Mouse (Mus musculus): ENCODE data around the gene Tep1.
"Not testable (repeated sequence)": the region's sequence is repeated elsewhere in the genome, so short reads cannot be mapped to it uniquely, and the experiment has no call there.

Gene Tep1

DNA sequence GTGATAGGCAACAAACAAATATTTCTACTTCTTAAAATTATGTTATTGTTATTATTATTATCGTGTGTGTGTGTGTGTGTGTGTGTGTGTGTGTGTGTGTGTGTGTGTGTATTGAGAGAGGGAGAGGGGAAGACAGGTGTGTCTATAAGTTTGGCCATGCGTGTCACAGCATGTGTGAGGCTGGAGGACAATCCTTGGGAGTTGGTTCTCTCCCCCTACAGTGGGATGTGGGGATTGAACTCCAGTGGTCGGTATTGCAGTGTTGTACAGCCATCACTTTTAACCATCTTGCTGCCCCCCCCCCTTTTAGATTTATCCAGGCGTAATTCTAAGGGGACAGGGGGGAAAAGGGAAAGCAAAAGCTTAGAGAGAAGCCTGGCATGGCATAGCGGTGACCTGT, 1.7 kb downstream of the Tep1 start:
- DNase-seq (ENCODE audit: inconsistent age in 2 of 2, low spot score in 1 of 2) = no peak

DNA sequence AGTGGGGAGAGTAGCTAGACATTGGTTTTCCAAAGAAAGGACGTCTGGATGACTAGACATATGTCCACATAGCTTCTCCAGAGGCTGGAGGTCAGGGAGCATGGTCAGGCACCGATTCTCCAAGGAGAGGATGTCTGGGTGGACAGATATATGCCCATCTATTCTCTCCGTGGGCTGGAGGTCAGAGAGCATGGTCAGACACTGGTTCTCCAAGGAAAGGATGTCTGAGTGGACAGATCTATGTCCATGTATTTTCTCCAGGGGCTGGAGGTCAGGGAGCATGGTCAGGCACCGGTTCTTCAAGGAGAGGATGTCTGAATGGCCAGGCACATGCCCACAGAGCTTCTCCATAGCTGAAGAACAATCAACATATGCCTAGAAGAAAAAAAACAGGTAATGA, 2.1 kb downstream of the Tep1 start:
- DNase-seq (ENCODE audit: inconsistent age in 2 of 2, low spot score in 1 of 2) = no peak

DNA sequence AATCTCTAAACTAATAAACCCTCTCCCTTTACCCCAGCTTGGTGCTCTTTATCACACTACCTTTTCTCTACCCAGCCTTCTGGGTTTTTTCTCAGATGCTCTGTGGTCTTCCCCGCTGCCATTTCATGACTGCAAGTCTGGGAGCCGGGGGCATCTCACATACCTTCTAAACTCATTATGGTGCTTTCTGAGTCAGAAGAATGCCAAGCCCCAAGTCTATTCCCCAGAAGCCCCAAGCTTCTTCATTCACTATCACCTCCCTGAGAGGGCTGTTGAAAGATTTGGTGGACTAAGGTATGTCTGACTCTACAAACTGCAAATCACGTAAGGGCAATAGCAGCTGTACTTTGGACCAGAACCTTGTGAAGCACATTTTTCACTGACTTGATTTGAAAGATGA, 3.4 kb downstream of the Tep1 start:
- no peak for DNase-seq (ENCODE audit: inconsistent age in 2 of 2, low spot score in 1 of 2)

DNA sequence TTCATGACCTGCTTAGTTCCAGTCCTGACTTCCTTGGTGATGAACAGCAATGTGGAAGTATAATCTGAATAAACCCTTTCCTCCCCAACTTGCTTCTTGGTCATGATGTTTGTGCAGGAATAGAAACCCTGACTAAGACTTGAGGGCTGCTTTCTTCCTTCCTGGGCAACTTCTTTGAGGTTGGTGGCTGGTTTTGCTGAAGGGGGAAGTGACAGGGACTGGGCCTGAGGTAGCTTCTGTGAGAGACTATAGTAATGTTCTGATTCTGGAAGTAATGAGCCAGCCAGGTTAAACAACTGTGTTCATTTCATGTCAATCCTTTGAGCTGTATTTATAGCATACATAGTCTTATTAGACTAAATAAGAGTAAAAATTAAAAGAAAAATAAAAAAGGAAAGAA, 5.4 kb downstream of the Tep1 start:
- DNase-seq (ENCODE audit: inconsistent age in 2 of 2, low spot score in 1 of 2) = not testable (repeated sequence)

DNA sequence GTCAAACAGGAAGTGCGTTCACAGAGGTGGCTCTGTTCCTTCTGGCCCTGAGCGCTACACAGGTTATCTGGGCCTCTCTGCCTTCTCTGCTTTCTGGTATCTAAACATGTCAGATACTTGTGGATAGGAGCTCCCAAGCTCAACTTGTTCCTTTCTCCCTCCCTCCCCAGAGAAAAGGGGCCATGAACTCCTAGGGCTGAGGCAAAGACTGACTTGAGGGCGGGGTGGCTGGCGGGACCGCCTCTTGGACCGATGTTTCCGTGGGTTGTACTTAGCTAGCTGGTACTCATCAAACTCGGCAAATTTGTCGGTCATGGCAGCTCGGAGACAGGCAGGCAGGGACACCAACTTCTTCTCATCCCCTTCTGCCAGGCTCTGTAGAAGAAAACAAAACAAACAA, 7.7 kb downstream of the Tep1 start:
- no peak for DNase-seq (ENCODE audit: inconsistent age in 2 of 2, low spot score in 1 of 2)

DNA sequence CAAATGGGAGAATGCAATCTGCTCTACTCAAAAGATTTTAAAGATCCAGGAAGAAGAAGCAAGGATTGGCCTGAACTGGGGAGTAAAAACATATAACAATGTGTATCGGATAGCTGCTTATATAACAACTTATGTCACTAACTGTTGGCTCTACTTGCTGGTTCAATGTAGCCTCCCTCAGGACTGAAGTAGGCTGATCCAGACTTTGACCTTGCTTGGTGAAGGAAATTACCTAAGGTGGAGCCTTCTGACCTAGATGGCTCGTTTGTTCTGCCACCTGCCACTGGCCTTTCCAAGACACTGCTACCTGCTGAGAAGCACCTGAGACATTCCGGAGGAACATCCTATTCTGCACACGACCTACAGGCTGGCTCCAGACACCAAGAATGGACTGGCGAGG, 14.6 kb downstream of the Tep1 start:
- no peak for DNase-seq (ENCODE audit: inconsistent age in 2 of 2, low spot score in 1 of 2)

DNA sequence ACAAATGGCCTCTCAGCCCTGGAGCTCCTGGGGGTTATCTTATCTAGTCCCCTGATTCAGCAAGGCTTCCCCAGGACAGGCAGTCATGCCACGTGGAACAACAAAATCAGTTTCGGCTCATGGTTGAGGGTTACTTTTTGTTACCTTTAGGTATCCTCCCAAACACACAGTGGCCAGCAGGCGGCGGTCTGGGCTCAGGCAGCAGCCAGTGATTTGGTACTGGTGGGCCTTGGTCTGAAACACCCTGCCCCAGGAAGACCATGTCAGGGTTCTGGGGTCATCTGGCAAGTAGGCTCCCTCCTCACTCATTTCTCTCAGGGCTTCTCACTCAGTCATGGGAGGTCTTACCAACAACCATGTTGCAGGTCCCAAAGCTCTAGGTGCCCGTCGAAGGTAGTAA, 33.1 kb downstream of the Tep1 start:
- no peak for DNase-seq (ENCODE audit: inconsistent age in 2 of 2, low spot score in 1 of 2)

DNA sequence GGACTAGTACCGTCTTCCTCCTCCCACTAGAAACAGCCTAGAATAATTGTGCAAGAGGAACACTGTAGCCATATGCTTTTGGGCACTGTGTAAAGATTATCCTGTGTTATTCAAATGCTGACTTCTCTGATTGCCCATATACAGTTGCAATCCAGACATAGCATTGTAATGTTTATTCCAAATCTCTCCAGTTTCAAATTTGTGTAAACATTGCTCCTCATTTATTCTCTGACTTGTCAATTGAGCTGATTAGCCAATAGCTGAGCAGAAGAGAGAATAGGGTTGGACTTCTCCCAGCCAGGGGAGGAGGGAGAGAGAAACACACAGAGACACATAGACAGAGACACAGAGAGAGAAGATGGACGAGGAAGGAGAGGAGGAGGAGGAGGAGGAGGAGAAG, 35.9 kb downstream of the Tep1 start:
- no peak for DNase-seq (ENCODE audit: inconsistent age in 2 of 2, low spot score in 1 of 2)

DNA sequence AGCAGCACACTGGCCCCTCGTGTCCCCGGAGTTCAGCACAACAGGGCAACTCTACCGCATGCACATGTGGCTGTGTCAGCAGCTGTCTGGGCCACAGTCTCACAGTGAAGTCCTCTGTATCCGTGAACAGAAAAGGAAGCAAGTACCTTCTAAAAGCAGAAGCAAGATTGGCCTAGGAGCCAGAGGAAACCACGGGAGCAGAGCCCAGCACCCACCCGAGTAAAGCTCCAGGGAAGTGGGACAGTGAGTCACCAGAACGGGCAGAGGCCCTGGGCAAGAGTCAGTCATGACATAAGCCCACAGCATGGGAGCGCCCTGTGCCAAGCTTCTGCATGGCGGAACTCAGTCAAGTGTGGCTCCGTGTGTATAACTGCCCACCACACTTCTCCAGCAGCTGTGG, 36.4 kb downstream of the Tep1 start:
- peak; percentile 32 to 51 for DNase-seq (ENCODE audit: inconsistent age in 2 of 2, low spot score in 1 of 2)

DNA sequence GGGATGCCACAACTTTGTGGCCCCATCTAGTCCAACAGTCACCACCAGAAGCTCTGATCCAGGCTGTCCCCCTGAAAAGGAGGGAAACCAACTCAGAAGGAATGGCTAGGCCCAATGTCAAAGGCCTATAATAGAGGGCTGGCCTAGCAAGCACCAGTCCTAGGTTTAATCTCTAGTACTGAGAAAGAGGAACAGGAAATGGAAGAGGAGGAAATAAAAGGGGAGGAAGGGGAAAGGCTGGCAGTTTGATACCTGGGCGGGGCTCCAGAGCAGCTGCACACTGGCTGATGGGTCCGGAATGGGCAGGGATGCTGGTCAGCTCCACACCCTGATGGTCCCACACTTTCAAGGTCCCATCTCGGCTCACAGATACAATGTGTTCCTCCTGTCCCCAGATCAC, 40.5 kb downstream of the Tep1 start:
- DNase-seq (ENCODE audit: inconsistent age in 2 of 2, low spot score in 1 of 2) = no peak

DNA sequence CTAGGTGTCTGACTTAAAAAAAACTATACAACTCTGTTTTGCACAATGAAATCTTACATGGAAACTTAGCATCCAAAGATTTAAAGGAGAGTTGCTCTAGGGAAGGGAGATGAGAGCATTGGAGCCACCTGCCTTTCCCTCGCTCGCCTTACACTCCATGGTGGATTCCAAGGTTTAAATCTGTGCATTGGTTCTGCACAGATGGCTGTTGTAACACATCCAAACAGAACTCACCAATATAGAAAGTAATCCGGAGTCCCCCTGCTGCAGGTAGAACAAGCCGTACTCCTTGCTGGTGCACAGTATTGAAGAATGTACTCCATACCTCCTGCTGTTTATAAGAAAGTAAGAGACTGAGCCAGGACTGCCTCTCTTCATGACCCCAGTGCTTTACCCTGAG, 43.8 kb downstream of the Tep1 start:
- DNase-seq (ENCODE audit: inconsistent age in 2 of 2, low spot score in 1 of 2) = no peak

DNA sequence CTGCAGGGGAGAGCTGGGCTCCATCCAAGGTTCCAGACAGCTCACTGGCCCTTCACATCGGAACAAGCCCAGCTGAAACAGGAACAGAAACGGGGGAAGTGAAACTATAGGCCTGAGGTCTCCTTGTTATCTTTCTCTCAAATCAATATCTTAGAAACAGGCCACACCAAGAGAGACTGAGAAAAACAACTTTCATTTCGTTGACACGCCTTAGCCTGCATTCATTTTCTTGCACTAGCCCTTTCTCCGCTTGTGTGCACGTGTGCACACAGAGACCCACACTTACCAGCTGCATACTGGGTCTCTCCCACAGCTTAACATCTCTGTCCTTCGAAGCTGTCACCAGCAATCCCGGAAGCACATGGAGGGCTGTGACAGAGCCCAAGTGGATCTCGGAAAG, 46.1 kb downstream of the Tep1 start:
- DNase-seq (ENCODE audit: inconsistent age in 2 of 2, low spot score in 1 of 2) = no peak

DNA sequence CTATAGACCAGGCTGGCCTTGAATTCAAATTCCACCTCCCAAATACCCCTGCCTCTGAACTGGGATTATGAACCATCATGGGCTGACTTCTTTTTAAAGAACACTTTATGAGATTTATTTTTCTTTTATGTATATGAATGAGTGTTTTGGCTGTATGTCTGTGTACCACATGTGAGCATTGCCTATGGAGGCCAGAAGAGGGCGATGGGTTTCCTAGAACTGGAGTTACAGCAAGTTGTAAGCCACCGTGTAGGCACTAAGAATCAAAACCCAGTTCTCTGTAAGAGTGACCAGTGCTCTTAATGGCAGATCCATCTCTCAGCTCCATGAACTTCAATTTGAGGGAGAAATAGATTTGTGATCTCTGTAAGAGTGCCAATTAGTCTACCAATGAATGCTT, 47.1 kb downstream of the Tep1 start:
- DNase-seq (ENCODE audit: inconsistent age in 2 of 2, low spot score in 1 of 2) = no peak

DNA sequence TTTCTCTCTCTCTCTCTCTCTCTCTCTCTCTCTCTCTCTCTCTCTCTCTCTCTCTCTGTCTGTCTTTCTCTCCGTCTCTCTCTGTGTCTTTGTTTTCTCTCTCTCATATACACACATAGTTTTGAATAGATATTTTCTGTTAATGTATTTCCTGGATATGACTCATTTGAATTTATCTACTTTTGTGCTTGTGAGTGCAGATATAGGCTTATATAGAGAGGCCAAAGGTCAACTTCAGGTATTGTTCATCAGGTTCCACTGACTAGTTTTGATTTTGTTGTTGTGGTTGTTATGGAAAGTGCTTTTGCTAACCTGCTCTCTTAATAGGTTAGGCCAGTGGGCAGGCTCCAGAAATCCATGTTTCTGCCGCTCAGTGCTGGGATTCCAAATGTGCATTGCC, 57.3 kb downstream of the Tep1 start:
- DNase-seq (ENCODE audit: inconsistent age in 2 of 2, low spot score in 1 of 2) = no peak

DNA sequence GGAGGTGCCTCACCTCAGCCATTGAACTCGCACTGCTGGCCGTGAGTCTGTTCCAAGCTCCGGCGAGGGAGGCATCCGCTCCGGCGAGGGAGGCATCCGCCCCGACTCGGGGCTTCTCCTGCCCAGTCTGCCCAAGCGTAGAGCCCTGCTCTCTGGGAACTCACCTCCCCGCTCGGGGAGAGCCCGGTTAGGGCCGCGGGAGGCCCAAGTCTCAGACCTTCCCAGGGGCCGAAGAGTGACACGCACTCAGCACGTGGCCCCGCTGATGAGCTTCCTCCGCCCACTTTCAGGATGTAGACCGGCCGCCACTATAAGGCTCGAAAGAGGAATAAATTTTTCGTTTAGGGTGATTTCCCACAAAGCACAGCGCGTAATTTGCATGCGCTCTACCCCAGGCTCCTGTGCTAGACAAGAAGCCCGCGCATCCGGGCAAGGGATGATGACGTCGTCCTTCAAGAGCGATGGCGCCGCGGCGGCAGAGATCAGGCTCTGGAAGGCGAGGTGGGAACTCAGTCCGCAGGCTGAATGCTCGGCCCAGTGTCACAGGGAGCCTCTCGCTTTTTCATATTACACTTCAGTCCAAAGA, 62.8 kb downstream of the Tep1 start, which contains the start of the genes Ccnb1ip1 and Parp2:
Gene Ccnb1ip1 (minus strand): TSS at position 246 of the 586 bp plus-strand sequence.
Gene Parp2 (plus strand): TSS at position 355 of the 586 bp plus-strand sequence.
- peak; percentile 98 to 100 for DNase-seq (ENCODE audit: inconsistent age in 2 of 2, low spot score in 1 of 2)

DNA sequence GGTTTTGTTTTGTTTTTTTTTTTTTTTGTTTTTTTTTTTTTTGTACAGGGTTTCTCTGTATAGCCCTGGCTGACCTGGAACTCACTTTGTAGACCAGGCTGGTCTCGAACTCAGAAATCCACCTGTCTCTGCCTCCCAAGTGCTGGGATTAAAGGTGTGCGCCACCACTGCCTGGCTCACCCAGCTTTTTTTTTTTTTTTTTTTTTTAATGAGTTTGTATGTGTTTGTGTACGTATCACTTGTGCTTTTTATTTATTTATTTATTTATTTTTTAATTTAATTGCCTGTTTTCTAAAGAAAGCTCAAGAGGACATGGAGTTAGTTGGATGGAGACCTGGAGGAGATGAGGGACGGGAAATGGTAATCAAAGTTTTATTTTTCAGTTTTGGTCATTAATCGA, 63.9 kb downstream of the Tep1 start:
- DNase-seq (ENCODE audit: inconsistent age in 2 of 2, low spot score in 1 of 2) = not testable (repeated sequence)

DNA sequence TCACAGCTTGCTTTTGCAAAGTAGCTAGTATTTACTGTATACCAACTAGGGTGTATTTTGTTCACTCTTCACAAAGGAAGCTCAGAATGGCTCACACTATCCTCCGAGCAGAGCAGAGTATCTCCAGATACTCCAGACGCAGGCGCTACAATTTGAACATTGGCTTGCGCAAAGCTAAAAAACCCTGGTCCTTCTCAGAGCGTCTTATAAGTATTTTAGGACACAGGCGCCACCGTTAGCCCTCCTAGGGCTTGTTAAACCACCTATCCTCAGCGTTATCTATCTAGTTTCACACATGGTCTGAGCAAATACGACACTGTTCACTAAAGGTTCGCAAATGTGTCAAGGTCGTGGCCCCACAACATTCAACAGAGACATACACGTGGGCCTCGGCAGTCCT, 65.7 kb downstream of the Tep1 start:
- DNase-seq (ENCODE audit: inconsistent age in 2 of 2, low spot score in 1 of 2) = no peak

DNA sequence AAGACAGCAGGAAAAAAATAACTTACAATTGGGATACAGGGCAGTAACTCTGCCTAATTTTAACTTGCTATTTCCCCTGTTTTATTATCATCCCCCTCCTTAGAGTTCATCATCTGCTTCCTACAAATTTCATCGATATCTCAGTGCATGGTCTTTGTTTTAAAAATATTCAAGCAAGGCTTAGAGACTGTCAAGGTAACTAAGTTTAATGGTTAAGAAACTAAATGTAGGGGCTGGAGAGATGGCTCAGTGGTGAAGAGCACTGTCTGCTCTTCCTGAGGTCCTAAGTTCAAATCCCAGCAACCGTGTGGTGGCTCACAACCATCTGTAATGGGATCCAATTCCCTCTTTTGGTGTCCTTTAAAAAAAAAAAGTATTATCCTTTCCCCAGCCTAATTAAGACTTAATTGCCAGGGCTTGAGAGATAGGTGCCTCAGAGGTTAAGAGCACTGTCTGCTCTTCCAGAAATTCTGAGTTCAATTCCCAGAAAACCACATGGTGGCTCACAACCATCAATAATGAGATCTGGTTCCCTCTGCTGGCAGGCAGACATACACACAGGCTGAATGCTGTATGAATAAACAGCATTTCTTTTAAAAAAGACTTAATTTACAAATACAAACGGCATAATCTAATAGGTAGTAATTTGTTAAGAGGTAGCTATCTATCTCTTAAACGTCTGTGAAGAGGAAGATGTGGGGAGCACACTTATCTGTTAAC, 67.4 kb downstream of the Tep1 start:
- peak in 1 of 2 experiments; percentile 59 for DNase-seq (ENCODE audit: inconsistent age in 2 of 2, low spot score in 1 of 2)

DNA sequence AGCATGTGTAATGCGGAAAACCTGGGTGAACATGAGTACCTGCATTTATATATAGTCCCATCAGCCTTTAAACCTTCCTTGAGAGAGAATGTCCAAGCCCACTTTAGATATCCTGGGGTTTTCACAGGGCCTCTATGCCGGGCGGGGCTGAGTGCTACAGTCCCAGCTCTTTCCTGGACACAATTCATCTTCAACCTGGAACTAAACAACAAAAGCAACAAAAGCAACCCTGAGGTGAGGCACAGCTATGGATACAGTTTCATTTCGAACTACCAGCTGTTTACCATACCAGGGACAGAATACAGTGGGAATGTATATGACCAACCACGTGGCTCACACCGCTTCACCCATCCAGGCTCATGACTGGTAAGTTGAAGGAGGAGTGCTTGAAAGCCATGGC, 67.9 kb downstream of the Tep1 start:
- DNase-seq (ENCODE audit: inconsistent age in 2 of 2, low spot score in 1 of 2) = no peak

DNA sequence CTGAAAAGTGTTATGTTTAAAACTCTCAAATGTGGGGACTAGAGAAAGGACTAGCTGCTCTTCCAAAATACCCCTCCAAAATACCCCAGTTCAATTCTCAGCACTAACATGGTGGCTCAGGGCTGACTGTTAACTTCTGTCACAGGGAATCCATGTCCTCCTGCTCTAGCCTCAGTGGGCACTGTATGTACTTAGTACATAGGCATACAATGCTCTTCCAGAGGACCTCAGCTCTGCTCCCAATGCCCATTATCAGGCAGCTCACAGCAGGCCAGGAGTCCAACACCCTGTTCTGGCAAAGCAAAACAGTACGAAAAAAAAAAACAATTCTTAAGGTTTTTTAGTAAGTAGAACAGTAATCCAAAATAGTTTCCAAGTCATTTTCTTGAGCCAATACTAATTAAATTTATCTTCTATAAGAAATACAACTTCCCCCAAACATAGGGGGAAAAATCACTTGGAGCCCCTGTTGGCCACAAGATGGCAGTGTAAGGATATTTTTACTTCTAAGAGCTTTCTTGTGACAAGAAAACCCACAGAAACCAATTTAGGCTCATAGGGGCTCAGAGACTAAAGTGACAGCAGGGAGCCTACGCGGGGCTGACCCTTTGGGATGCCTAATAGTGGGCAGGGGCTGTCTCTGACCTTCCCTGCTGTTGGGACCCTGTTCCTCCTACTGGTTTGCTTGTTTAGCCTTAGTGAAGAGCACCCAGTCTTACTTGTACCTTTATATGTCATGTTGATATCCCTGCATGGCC, 70.7 kb downstream of the Tep1 start:
- peak; percentile 24 to 79 for DNase-seq (ENCODE audit: inconsistent age in 2 of 2, low spot score in 1 of 2)

DNA sequence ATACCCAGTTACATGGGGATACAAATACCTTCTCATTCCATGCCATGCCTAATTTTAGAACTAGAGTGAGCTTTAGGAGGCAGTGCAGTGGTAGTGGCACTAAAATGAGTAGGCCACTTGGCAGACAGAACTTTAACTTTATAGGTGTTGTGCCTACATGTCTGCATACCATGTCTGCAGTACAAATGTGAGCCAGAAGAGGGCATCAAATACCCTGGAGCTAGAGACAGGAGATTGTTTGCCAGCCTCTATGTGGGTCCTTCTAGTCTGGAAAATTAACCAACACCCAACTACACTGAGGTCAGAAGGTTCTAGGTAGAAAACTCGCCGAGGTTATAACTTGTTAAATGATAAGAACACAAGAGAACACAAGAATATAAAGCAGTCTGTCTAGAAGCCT, 71.8 kb downstream of the Tep1 start:
- no peak for DNase-seq (ENCODE audit: inconsistent age in 2 of 2, low spot score in 1 of 2)

DNA sequence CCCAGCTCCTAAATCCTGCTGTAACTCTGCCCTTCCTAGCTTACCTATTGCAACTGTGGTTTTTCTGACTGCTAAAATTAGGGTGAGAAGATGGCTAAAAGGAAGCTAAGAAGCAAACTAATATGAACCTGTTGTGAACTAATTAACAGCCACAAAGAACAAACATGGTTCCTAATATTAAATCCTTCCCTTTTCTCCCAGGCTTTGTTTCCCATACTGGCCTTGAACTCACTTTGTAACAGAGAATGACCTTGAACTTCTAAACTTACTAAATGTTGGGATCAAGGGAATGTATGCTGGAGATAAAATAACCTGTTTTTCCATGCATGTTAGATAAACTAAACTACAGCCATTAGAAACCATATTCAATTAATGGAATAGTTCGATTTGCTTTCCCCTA, 73.9 kb downstream of the Tep1 start:
- DNase-seq (ENCODE audit: inconsistent age in 2 of 2, low spot score in 1 of 2) = no peak

Measured in adrenal gland, adult (tissue).